Mouse (Mus musculus) c-Kit-positive CD71-negative TER-119-negative erythroid progenitor cells, embryonic 14.5 days (primary cell): ENCODE data around the gene Lin52.

Experiments used
- DNase-seq: peaks from one replicate; pipeline ENCODE4 v3.0.0-alpha.2; 2013; ENCODE audit warnings: low read depth

Gene Lin52

GRCm38 (mm10) chr12:84539537-84539936, 88.3 kb downstream of the Lin52 start:
- DNase-seq: peak; percentile 23

- no peak for DNase-seq
Measured at GRCm38 (mm10) chr12:84541391-84541958, 90.3 kb downstream of the Lin52 start.

- DNase-seq: peak; percentile 48
Measured at GRCm38 (mm10) chr12:84546028-84546427, 94.8 kb downstream of the Lin52 start.

GRCm38 (mm10) chr12:84546577-84547085, 95.4 kb downstream of the Lin52 start:
- no peak for DNase-seq

GRCm38 (mm10) chr12:84548251-84548650, 97.0 kb downstream of the Lin52 start:
- no peak for DNase-seq

- no peak for DNase-seq
Measured at GRCm38 (mm10) chr12:84555218-84555617, 104.0 kb downstream of the Lin52 start.

- DNase-seq: no peak
Measured at GRCm38 (mm10) chr12:84562558-84562957, 111.3 kb downstream of the Lin52 start.

- DNase-seq: no peak
Measured at GRCm38 (mm10) chr12:84567576-84567975, 116.4 kb downstream of the Lin52 start.

- no peak for DNase-seq
Measured at GRCm38 (mm10) chr12:84569336-84569970, 118.2 kb downstream of the Lin52 start, which contains the start of gene Vsx2. TSS of gene Vsx2 (plus strand) at chr12:84569762.

- no peak for DNase-seq
Measured at GRCm38 (mm10) chr12:84569976-84570693, 118.9 kb downstream of the Lin52 start.

- no peak for DNase-seq
Measured at GRCm38 (mm10) chr12:84570694-84571415, 119.6 kb downstream of the Lin52 start.

GRCm38 (mm10) chr12:84571466-84572340, 120.5 kb downstream of the Lin52 start:
- DNase-seq: no peak

GRCm38 (mm10) chr12:84572341-84572720, 121.1 kb downstream of the Lin52 start:
- DNase-seq: no peak

GRCm38 (mm10) chr12:84573094-84573493, 121.9 kb downstream of the Lin52 start:
- no peak for DNase-seq

- no peak for DNase-seq
Measured at GRCm38 (mm10) chr12:84577768-84578439, 126.7 kb downstream of the Lin52 start.

- no peak for DNase-seq
Measured at GRCm38 (mm10) chr12:84578440-84578770, 127.2 kb downstream of the Lin52 start.

GRCm38 (mm10) chr12:84581285-84581684, 130.1 kb downstream of the Lin52 start:
- no peak for DNase-seq

GRCm38 (mm10) chr12:84589825-84590761, 138.9 kb downstream of the Lin52 start:
- peak; percentile 81 for DNase-seq
